Mouse (Mus musculus) brain, adult 2 months (tissue): ENCODE data around the gene Ube2g1.
A peak's percentile ranks its signal among the peaks of the same experiment; 100 is the strongest.
"Not testable (repeated sequence)": the region's sequence is repeated elsewhere in the genome, so short reads cannot be mapped to it uniquely, and the experiment has no call there.

Source experiments
- DNase-seq: peaks from one replicate; pipeline ENCODE4 v3.0.0; 2011; ENCODE audit warnings: low read depth, low spot score

Ube2g1 gene

DNA sequence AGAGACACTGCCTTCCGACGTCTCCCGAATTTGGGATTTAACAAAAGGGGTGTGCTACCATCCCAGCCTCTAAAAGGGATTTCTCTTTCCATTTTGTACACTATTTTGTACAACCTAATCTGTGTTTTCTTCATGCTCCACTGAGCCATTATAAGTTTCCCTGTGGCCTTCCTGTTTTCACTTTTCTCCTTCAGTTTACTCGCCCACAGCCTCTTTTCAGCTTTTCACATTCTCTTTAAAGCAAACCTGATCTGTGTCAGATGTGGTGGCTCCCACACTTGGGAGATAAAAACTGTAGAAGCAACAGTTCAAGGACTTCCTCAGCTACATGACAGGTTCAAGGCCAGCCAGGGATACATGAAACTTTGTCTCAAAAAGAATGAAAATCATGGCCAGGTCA, 85.3 kb downstream of the Ube2g1 start:
- DNase-seq: no peak

DNA sequence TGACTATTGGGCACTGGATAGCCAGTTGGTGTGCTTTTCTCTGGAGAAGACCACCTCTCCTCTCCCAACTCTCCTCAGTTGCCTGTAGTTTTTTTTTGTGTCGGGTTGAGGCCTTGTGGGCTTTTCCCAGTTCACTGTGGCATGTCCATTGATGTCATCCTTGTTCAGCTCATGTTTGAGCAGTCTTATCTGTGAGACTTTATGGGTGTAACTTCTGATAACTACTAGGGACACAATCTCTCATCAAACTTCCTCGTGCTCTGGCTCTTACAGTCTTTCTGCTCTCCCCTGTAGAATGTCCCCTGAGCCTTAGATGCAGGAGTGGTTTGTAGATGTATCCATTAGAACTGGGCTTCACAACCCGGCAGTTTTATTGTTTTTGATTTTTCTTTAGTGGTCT, 87.9 kb downstream of the Ube2g1 start:
- no peak for DNase-seq

DNA sequence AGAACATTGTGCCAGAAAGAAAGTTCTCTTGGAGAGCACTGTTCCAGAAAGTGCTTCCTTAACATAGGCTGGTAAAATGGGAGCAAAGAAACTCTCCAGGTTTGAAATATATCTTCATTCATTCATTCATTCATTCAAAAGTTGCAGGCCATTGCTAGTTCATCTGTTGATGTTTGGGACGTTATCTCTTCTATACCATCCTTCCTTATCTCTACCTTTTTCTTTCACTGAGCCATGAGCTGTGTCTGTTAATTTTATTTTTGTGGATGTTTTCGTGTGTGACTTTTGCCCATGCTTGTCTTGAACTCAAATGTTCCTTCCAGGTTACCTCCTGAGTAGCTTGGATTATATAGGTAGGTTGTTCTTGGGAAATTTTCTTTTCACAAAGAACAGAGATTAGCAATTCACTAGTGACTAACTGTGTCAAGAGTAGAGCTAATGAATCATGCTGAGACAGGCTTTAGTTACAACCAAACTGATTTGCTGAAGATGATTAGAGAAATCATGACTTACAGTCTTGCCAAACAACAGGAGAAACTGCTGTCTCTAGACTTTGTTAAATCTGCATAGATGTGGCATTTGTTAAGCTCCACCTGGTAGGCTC, 89.4 kb downstream of the Ube2g1 start:
- DNase-seq: no peak

GRCm38 (mm10) chr11:72697323-72697722, 90.2 kb downstream of the Ube2g1 start:
- no peak for DNase-seq

DNA sequence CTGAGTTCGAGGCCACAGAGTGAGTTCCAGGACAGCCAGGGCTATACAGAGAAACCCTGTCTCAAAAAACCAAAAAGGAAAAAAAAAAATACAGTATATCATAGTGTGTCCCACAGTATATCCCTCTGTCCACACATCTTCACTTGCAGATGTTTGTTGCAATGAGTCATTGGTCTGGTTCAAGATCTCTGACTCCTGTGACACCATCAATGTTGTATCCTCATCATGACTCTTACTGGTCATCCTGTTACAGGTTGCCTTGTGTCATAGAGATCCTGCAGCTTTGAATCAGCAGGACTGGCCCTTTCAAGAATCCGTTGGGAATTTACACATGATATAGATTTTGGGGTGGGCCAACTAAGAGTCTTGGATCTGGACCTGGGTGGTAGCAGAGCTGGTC, 98.0 kb downstream of the Ube2g1 start:
- not testable (repeated sequence) for DNase-seq

- peak; percentile 73 for DNase-seq
Measured at GRCm38 (mm10) chr11:72712721-72713120, 105.6 kb downstream of the Ube2g1 start.

DNA sequence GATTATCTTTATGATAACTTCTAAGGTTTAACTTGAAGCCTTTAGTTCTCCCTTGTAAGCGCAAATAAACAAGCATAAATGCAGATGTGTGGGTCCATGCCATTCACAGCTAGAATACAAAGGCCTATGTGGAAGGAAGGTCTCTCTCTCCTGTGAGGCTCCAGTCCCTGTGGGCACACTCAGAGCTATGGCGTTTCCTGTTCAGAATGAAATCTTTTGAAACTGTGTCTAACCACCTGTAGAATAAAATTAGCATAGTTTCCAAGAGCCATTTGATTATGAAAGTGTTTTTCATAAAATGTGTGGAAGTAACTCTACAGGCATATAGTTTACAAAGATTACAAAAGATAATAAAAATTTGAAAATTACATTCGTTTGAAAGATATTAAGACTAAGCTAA, 111.1 kb downstream of the Ube2g1 start:
- DNase-seq: no peak

DNA sequence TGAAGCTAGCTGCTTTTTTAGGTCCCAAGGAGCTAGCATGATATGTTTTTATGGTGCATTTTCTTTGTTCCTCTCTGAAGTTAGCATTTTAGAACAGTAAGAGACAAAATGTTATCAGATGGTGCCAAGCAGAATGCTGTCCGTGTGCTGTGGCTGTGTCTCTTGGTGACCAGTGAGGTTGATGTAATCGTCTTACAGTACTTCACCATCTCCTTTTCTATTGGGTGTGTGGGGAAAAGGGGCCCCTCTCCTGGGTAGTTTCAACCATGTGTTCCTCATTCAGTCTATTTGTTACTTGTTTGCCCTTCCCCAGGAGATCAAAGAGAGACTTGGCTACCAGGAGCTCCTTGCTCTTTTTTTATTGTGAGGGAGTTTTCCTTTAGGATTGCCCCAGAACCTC, 116.1 kb downstream of the Ube2g1 start:
- DNase-seq: no peak

DNA sequence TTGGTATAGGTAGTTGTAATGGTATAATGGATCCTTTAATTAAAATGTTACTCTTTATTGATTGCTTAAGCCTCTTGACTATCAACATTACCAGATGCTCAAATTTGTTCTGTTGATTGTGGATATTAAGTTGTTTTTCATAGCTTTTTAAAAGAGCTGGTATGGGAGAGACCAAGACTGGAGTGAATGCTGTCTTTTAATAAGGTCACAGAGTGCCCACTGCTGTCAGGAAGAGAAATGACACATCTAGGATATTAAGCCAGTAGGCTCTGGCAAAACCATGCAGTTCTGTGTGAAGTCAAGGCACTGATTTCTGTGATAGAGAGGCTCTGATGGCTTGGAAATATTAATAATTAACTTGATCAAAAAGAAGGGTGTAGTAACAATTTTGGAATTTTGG, 116.8 kb downstream of the Ube2g1 start:
- peak; percentile 49 for DNase-seq

- peak; percentile 46 for DNase-seq
Measured at GRCm38 (mm10) chr11:72726023-72726422, 118.9 kb downstream of the Ube2g1 start.

- DNase-seq: no peak
Measured at GRCm38 (mm10) chr11:72733736-72734135, 126.7 kb downstream of the Ube2g1 start.

GRCm38 (mm10) chr11:72734840-72735518, 127.9 kb downstream of the Ube2g1 start:
- no peak for DNase-seq

DNA sequence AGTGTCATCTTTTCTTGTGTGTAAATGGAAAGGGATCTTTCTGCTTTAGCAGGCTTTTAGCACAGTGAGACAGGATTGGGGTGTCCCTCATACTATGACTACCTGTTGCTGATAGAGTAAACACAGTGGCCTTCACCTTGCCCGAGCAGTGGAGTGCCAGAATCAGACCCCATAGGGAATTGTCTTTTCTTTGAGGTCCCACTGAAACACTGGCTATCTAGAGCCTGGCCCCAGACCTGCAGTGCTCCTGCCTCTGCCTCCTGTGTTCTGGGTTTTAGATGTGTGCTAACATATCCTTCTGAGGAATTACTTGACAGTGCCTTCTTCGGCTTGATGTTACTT, 128.4 kb downstream of the Ube2g1 start:
- DNase-seq: no peak
